Mouse (Mus musculus) liver, postnatal 0 days (tissue): ENCODE data around the gene Pard3b. TPM values are rescaled to one million over a fixed set of nuclear protein-coding genes. Genes with fewer than 3 reads are reported as not detected.

ENCODE experiments used
- ATAC-seq: fragments of 200-750 bp; cut with Nextera tagmentation; 2 replicates; pipeline ENCODE4 v1.8.0; 2017; ENCODE audit warnings: mild to moderate bottlenecking, moderate library complexity
- DNase-seq: peaks from one replicate; pipeline ENCODE4 v3.0.0-alpha.2; 2016
- H3K27ac ChIP-seq: fragments of 300-500 bp; sonication (generic); 2 replicates; pipeline ENCODE4 v1.5.1; 2014; ENCODE audit warnings: antibody characterized with exemption, moderate library complexity, mild to moderate bottlenecking, low read depth
- H3K27me3 ChIP-seq: fragments of 300-500 bp; sonication (generic); 2 replicates; pipeline ENCODE4 v1.6.1; 2014; ENCODE audit warnings: low read length, control low read depth, mixed read lengths; ENCODE audit not compliant: insufficient read depth
- H3K36me3 ChIP-seq: fragments of 300-500 bp; sonication (generic); replicated peaks from 2 replicates; pipeline ENCODE4 v1.6.1; 2014; ENCODE audit warnings: mild to moderate bottlenecking, control low read depth, low read length, moderate library complexity, mixed read lengths; ENCODE audit not compliant: insufficient read depth
- H3K4me1 ChIP-seq: fragments of 300-500 bp; sonication (generic); 2 replicates; pipeline ENCODE4 v1.6.1; 2014; ENCODE audit warnings: antibody characterized with exemption, mild to moderate bottlenecking, control low read depth; ENCODE audit not compliant: insufficient read depth
- H3K4me2 ChIP-seq: fragments of 300-500 bp; sonication (generic); 2 replicates; pipeline ENCODE4 v1.6.1; 2014; ENCODE audit warnings: low read depth, mild to moderate bottlenecking, low read length, moderate library complexity, mixed read lengths
- H3K4me3 ChIP-seq: fragments of 300-500 bp; sonication (generic); 2 replicates; pipeline ENCODE4 v1.5.1; 2014; ENCODE audit warnings: low read depth, low read length
- H3K9ac ChIP-seq: fragments of 300-500 bp; sonication (generic); replicated peaks from 2 replicates; pipeline ENCODE4 v1.6.1; 2014; ENCODE audit warnings: mild to moderate bottlenecking, moderate library complexity
- H3K9me3 ChIP-seq: fragments of 300-500 bp; sonication (generic); 2 replicates; pipeline ENCODE4 v1.6.1; 2016; ENCODE audit warnings: mild to moderate bottlenecking, control low read depth, low read length, mixed read lengths
- CTCF ChIP-seq: sonication (generic); IDR thresholded peaks from 2 replicates; pipeline ENCODE4 v1.5.1; 2016; ENCODE audit warnings: antibody characterized with exemption, low read depth
- EP300 ChIP-seq: IDR thresholded peaks from 2 replicates; pipeline ENCODE4 v1.6.1; 2016; ENCODE audit warnings: antibody characterized with exemption, low read depth, mild to moderate bottlenecking
- WGBS: fragments of 180-500 bp; shearing (Covaris S2); extraction: QIAGEN DNeasy Blood & Tissue Kit; methylation state at CpG from one replicate; pipeline ENCODE4 v1.1.7; 2014; ENCODE audit not compliant: insufficient replicate concordance; 5-methylcytosine and 5-hydroxymethylcytosine counted together
- polyA plus RNA-seq: library from polyadenylated mRNA; unstranded; fragments of >200 nt; fragmentation: Nextera tagmentation; extraction: Ambion mirVana; gene quantifications from 2 replicates; pipeline ENCODE4 v1.2.1, GENCODE M21; 2015

Gene Pard3b
- polyA plus RNA-seq, 1 experiment from 2014 or later, result 2.8 TPM

DNA sequence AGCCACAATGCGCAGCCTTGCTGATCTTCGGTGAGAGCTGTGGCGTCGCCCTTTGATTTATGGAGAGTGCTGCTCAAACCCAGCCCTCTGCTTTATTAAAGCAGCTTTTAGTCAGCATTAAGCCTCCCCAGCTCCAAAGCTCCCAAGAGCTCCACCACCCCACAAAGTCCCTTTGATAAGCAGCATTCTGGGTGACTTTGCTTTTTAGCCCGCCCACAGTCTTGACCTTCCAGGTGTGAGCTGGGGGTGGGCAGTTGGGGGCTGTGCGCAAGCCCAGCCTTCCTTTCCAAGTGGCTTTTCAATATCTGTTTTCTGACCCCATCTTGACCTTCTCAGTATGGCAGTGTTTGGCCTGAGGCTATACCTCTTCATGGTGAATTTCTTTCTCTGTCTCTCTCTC is 1009.5 kb downstream of the Pard3b start:
- DNase-seq, result no peak

DNA sequence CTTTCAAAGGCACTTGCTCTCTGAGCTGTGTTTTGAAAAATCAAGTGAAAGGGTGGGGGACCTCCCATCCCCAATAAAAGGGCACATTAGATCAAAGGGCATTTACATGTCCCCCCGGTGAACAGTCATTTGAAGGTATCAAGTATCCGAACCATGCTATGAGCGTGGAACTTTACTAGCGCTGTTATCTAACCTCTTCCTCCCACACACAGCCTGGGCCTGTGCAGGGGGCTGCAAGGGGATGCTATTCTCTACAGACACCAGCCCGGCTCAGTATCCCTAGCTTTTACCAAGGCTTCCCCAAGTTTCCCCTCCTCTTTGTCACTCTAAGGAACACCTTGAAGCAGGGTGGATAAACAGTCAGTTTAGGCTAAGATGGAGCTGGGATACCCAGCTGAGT is 1010.0 kb downstream of the Pard3b start:
- ATAC-seq, result no peak
- no peak for TF ChIP-seq CTCF
- TF ChIP-seq EP300, result no peak
- DNase-seq, result no peak
- Histone ChIP-seq H3K9ac (no peak overlapping the region), H3K36me3 (no peaks in the 10 kb centered on the region), H3K9me3 (no peaks in the 10 kb centered on the region), H3K4me1 (no peaks in the 10 kb centered on the region), H3K27me3 (no peaks in the 10 kb centered on the region), H3K4me2 (no peak overlapping the region), H3K27ac (no peak overlapping the region), H3K4me3 (no peak overlapping the region)
- 67% methylated on average over 5 of the region's 5 CpGs for WGBS

More for the DNA sequence above, 1009.5 kb downstream of the Pard3b start:
- no peak overlapping the region for H3K4me3 ChIP-seq
- H3K9ac ChIP-seq, result no peak overlapping the region
- H3K27me3 ChIP-seq, result no peaks in the 10 kb centered on the region
- TF ChIP-seq EP300 (no peak), CTCF (no peak)
- WGBS, result 55% methylated on average over 6 of the region's 6 CpGs
- no peak overlapping the region for H3K4me2 ChIP-seq
- H3K27ac ChIP-seq, result no peak overlapping the region
- H3K36me3 ChIP-seq, result no peaks in the 10 kb centered on the region
- H3K4me1 ChIP-seq, result no peaks in the 10 kb centered on the region
- no peak for ATAC-seq
- no peaks in the 10 kb centered on the region for H3K9me3 ChIP-seq

DNA sequence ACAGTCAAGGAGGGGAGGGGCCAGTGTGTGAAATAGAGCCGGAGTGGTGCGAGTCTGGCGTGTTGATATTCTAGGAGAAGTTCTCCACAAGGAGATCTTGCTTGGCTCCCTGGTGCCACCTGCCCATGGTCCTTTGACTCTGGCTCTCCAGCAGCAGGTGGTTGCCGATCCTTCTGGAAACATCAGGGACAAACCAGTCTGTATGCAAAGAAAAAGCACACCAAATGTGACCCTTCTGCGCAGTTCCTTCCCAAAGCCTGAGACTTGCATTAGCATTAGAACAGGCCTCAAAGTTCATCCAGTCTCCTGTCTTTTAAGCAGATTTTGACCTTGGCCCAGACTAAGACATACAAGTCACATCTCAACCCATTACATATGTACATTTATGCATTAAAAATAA is 1011.9 kb downstream of the Pard3b start:
- Histone ChIP-seq H3K9me3 (no peaks in the 10 kb centered on the region), H3K9ac (no peak overlapping the region), H3K27ac (no peak overlapping the region), H3K4me2 (no peak overlapping the region), H3K27me3 (no peaks in the 10 kb centered on the region), H3K36me3 (no peaks in the 10 kb centered on the region), H3K4me3 (no peak overlapping the region), H3K4me1 (no peaks in the 10 kb centered on the region)
- TF ChIP-seq CTCF (no peak), EP300 (no peak)
- DNase-seq (no peak), ATAC-seq (no peak)
- WGBS, result 85% methylated on average over 5 of the region's 5 CpGs

DNA sequence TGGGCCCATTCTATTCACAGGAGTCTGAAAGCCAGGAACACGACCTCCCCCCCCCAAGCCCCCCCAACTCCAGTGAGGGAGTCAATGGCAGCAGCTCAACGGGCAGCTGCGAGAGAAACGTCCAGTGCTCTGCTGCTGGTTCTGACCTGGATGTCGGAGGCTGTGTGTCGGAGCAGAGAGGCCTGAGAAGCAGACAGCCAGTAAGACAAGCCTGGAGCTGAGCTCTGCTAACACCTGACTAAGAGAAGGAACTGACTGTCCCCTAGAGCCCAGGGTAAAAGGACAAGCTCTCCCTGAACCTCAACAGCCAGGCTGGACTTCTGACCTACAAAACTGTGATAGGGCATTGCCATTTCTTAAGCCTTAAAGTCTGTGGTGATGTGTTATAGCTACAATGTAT is 1015.8 kb downstream of the Pard3b start:
- H3K36me3 ChIP-seq, result no peaks in the 10 kb centered on the region
- TF ChIP-seq CTCF, result no peak
- H3K4me3 ChIP-seq, result no peak overlapping the region
- DNase-seq (no peak), ATAC-seq (no peak)
- H3K9ac ChIP-seq, result no peak overlapping the region
- no peak overlapping the region for H3K4me2 ChIP-seq
- 76% methylated on average over 6 of the region's 6 CpGs for WGBS
- H3K4me1 ChIP-seq, result no peaks in the 10 kb centered on the region
- no peaks in the 10 kb centered on the region for H3K27me3 ChIP-seq
- H3K27ac ChIP-seq, result no peak overlapping the region
- H3K9me3 ChIP-seq, result no peaks in the 10 kb centered on the region

DNA sequence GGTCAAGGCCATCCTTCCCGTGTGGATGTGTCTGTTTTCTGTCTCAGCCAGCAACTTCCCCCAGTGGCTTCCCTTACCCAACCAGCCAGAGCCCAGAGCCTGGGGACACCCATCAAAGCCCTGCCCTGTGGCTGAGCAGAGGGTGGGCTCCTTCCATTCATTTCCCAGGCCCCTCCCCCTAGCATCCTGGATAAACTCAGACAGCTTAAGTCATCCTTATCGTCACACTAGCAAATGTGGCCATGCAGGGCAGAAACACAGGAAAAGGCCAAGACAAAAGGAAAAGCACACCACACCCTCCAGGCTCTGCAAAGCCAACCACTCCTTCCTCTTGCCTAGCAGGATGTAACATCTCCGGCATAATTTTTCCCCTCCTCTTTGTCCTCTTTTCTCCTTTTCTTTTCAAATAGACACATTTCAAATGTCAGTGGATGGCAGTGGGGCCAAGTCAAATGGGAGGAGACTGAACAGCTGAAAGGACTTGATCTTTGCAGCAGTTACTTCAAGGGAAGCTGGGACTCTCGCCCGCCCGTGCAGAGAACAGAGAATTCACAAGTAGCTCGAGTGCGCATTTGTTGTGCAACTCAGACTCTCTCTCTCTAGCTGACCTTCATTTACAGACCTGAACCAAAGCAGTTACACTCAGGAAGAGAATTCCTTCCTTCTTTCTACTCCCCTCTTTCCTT is 1026.5 kb downstream of the Pard3b start:
- DNase-seq, result no peak
- Histone ChIP-seq H3K9me3 (no peaks in the 10 kb centered on the region), H3K4me2 (no peak overlapping the region), H3K4me1 (no peaks in the 10 kb centered on the region), H3K27ac (0 out of 2 replicates have a peak overlapping the region, but pooled peaks have one; percentile 35), H3K36me3 (no peaks in the 10 kb centered on the region), H3K27me3 (no peaks in the 10 kb centered on the region), H3K9ac (no peak overlapping the region), H3K4me3 (no peak overlapping the region)
- TF ChIP-seq CTCF (no peak), EP300 (no peak)
- peak; percentile 41; the same call in 1 of the 2 replicates for ATAC-seq
- WGBS, result 37% methylated on average over 8 of the region's 8 CpGs

DNA sequence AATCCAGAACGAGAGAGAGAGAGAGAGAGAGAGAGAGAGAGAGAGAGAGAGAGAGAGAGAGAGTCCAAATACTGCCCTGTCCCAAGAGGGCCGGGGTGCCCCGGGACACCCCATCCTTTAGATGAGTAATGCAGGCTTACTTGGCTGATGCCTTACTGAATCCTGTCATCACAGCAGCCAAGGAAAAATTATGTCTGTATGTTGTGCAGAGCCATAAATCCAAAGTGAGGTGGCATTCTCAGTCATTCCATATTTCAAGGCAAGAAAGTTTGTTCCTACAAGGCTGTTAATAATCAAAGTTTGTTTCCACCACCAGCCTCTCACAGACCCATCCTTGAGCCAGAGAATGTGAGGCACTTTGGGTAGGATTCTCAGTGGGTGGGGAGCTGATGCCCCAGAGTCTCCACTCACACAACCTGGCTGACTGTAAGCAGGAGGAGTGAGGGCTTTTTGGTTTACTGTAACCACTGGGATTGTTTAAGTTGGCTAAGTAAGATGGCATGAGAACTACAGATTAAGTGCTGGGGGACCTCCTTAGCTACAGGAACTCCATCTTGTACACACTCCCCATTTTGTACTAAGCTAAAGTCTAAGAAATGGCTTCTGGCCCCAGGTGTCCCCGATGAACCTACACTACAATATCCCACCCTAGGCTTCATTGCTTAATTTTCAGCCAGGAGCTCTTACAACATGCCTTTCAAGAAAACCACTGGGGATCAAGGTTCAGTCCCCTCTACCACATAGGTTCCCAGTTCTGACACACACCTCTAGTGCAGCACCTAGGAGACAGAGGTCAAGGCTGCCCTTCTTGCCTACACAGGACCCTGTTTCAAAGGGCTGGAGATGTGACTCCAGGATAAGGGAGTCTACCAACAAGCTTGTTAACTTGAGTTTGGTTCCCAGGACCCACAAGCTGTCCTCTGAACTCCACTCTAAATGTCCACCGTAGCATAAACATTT is 1027.4 kb downstream of the Pard3b start:
- Histone ChIP-seq H3K36me3 (no peaks in the 10 kb centered on the region), H3K4me1 (no peaks in the 10 kb centered on the region), H3K9me3 (no peaks in the 10 kb centered on the region), H3K27ac (no peak overlapping the region), H3K9ac (no peak overlapping the region), H3K27me3 (no peaks in the 10 kb centered on the region), H3K4me2 (no peak overlapping the region), H3K4me3 (no peak overlapping the region)
- WGBS, result 57% methylated on average over 5 of the region's 5 CpGs
- TF ChIP-seq CTCF (no peak), EP300 (no peak)
- ATAC-seq (no peak), DNase-seq (no peak)
